Mouse (Mus musculus) intestine, embryonic 16.5 days (tissue): ENCODE data around the gene Vmn2r46. TPM values are rescaled to one million over a fixed set of nuclear protein-coding genes. Genes with fewer than 3 reads are reported as not detected.
"Not testable (repeated sequence)": the region's sequence is repeated elsewhere in the genome, so short reads cannot be mapped to it uniquely, and the experiment has no call there.

ENCODE experiments used
- ATAC-seq: fragments of 200-750 bp; cut with Nextera tagmentation; 2 replicates; pipeline ENCODE4 v1.8.0; 2017; ENCODE audit warnings: moderate TSS enrichment, moderate library complexity
- H3K27ac ChIP-seq: fragments of 300-500 bp; sonication (generic); 2 replicates; pipeline ENCODE4 v1.5.1; 2014; ENCODE audit warnings: mild to moderate bottlenecking, low read length
- H3K27me3 ChIP-seq: fragments of 300-500 bp; sonication (generic); replicated peaks from 2 replicates; pipeline ENCODE4 v1.6.1; 2014; ENCODE audit warnings: low read length, control low read depth, mixed read lengths; ENCODE audit not compliant: control insufficient read depth, insufficient read depth
- H3K36me3 ChIP-seq: fragments of 300-500 bp; sonication (generic); 2 replicates; pipeline ENCODE4 v1.6.1; 2014; ENCODE audit warnings: low read length, control low read depth; ENCODE audit not compliant: control insufficient read depth, insufficient read depth
- H3K4me1 ChIP-seq: fragments of 300-500 bp; sonication (generic); 2 replicates; pipeline ENCODE4 v1.6.1; 2014; ENCODE audit warnings: low read length, control low read depth, mixed read lengths; ENCODE audit not compliant: control insufficient read depth, insufficient read depth
- H3K4me2 ChIP-seq: fragments of 300-500 bp; sonication (generic); 2 replicates; pipeline ENCODE4 v1.6.1; 2014; ENCODE audit warnings: low read depth, low read length, control low read depth
- H3K4me3 ChIP-seq: fragments of 300-500 bp; sonication (generic); 2 replicates; pipeline ENCODE4 v1.5.1; 2014; ENCODE audit warnings: mild to moderate bottlenecking, low read length
- H3K9ac ChIP-seq: fragments of 300-500 bp; sonication (generic); 2 replicates; pipeline ENCODE4 v1.6.1; 2014; ENCODE audit warnings: low read depth, low read length
- H3K9me3 ChIP-seq: fragments of 300-500 bp; sonication (generic); 2 replicates; pipeline ENCODE4 v1.6.1; 2016; ENCODE audit warnings: low read length, control low read depth; ENCODE audit not compliant: control insufficient read depth
- WGBS: fragments of 180-500 bp; shearing (Covaris S2); extraction: QIAGEN DNeasy Blood & Tissue Kit; methylation state at CpG from one replicate; pipeline ENCODE4 v1.1.7; 2014; 5-methylcytosine and 5-hydroxymethylcytosine counted together
- polyA plus RNA-seq: library from polyadenylated mRNA; unstranded; fragments of >200 nt; fragmentation: Nextera tagmentation; extraction: Ambion mirVana; gene quantifications from 2 replicates; pipeline ENCODE4 v1.2.1, GENCODE M21; 2015

The Vmn2r46 gene
- not detected in 2 replicates for polyA plus RNA-seq

DNA sequence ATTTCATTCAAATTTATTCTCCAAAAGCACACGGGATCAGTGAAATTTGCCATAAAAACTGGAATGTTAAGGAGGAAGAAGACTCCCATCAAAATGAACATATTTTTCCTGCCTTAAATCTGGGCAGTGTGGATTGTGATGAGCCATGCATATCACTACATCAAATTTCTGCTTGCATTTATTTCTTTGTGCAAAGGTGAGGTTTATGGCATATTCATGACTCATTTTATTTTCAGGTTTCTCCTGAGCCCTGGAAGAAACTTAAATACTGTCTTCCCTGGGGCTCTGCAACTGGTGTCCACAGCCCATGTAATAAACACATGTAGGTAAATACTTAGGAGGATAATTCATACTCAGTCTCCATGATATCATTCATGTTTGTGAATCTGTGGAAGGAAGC, at the start of gene Vmn2r46:
Gene Vmn2r46, minus strand, starts transcription at position 101 of the 400 bp plus-strand sequence.
- not testable (repeated sequence) for H3K4me1 ChIP-seq, H3K27me3 ChIP-seq, H3K36me3 ChIP-seq, ATAC-seq, H3K4me2 ChIP-seq, H3K9ac ChIP-seq, H3K27ac ChIP-seq, H3K4me3 ChIP-seq, H3K9me3 ChIP-seq
- no CpG with 5 or more reads among the region's 1 CpGs for WGBS

Other genes with a start within 250 kb of the Vmn2r46 start
- not detected in 2 replicates for gene Vmn2r47, start 70.8 kb upstream of the Vmn2r46 start, polyA plus RNA-seq
- gene Vmn2r48, start 183.0 kb upstream of the Vmn2r46 start, polyA plus RNA-seq: not detected in 2 replicates
- gene Vmn2r49, start 221.7 kb upstream of the Vmn2r46 start, polyA plus RNA-seq: not detected in 2 replicates